22 mouse cellular contexts compared by ENCODE assay signal in the genomic region with DNA sequence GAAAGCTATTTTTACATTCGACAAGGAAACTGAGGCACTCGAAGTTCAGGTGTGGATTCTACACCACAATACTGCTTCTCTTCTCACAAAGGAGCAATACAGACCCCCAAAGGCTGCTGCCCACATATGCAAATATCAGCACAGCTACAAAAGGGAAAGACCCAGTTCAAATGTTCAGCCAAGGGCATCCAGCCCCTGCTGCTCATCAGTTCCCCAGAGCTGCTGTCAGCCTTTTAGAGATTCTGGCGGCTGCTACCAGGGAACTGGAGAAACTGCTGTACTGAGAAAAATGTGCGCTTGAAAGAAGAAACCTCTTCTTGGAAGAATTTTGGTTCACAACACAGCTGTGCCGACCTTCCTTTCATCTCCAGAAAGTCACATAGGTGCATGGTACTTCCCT.
DNase-seq lines count a peak whose midpoint lies in the region; ATAC-seq and TF ChIP-seq lines count a peak whose summit lies in the region.
"Had no signal": no experiment of that assay in that cellular context is flagged by ENCODE, and none has a peak within 500 bp of the region (broad histone marks: within the 10 kb centered on the region; RNA-seq: fewer than 3 reads in every experiment).

No protein-coding gene starts in this region.

- no peak overlapping the region for H3K4me3 ChIP-seq in forebrain, postnatal 0 days (ENCODE audit: low read depth, low read length)
- no peak overlapping the region for H3K4me3 ChIP-seq in forebrain, embryonic 10.5 days
- no peak overlapping the region for H3K4me3 ChIP-seq in midbrain, embryonic 15.5 days
- H3K4me3 ChIP-seq in midbrain, embryonic 16.5 days (ENCODE audit: low read depth, low read length): no peak overlapping the region
- no peak overlapping the region for H3K4me3 ChIP-seq in hindbrain, postnatal 0 days (ENCODE audit: low read length)
- H3K4me3 ChIP-seq in heart, embryonic 12.5 days: no peak overlapping the region
- H3K4me3 ChIP-seq: embryonic facial prominence, embryonic 12.5 days; forebrain, embryonic 13.5 days; heart, adult 2 months; limb, embryonic 15.5 days; liver, embryonic 15.5 days had no signal

- no peaks in the 10 kb centered on the region for H3K36me3 ChIP-seq in forebrain, postnatal 0 days (ENCODE audit: insufficient read depth)
- no peaks in the 10 kb centered on the region for H3K36me3 ChIP-seq in forebrain, embryonic 10.5 days (replicated peaks)
- no peaks in the 10 kb centered on the region for H3K36me3 ChIP-seq in midbrain, embryonic 15.5 days (replicated peaks)
- no peaks in the 10 kb centered on the region for H3K36me3 ChIP-seq in midbrain, embryonic 16.5 days (ENCODE audit: control insufficient read depth, insufficient read depth, low read length)
- H3K36me3 ChIP-seq in hindbrain, postnatal 0 days (ENCODE audit: insufficient read depth, low read length): no peaks in the 10 kb centered on the region
- H3K36me3 ChIP-seq in heart, embryonic 12.5 days: no peaks in the 10 kb centered on the region
- H3K36me3 ChIP-seq: embryonic facial prominence, embryonic 12.5 days; limb, embryonic 15.5 days; liver, embryonic 15.5 days had no signal

- TF ChIP-seq POLR2A in brain, embryonic 14.5 days (IDR thresholded peaks at IDR 0.05; ENCODE audit: borderline replicate concordance, extremely low read depth, insufficient read depth, insufficient read length, poor library complexity, severe bottlenecking): no peak

- no peak for DNase-seq in forebrain, postnatal 0 days
- no peak for DNase-seq in forebrain, embryonic 10.5 days (ENCODE audit: extremely low spot score, low spot score)
- peak; percentile 46 for DNase-seq in brain, embryonic 14.5 days (ENCODE audit: low read depth)
- peak; percentile 43 for DNase-seq in hindbrain, postnatal 0 days (ENCODE audit: low spot score)
- DNase-seq: adrenal gland, postnatal 36 days; cerebellum, adult 11-12 months; cerebellum, postnatal 25 days; gastrocnemius, postnatal 36 days; heart, adult 2 months; kidney, adult 18-20 months; kidney, postnatal 4 days; lung, postnatal 4 days; thymus, postnatal 14 days had no signal

- ATAC-seq in forebrain, postnatal 0 days: peak; percentile 38; the same call in 1 of the 2 replicates
- ATAC-seq in midbrain, embryonic 15.5 days (replicated peaks): 0 out of 2 replicates have a peak, but pooled peaks have one; percentile 10
- ATAC-seq in midbrain, embryonic 16.5 days: no peak
- 0 out of 2 replicates have a peak, but pooled peaks have one; percentile 50 for ATAC-seq in hindbrain, postnatal 0 days
- ATAC-seq in heart, embryonic 12.5 days (ENCODE audit: insufficient number of reproducible peaks, low FRiP score): no peak
- ATAC-seq: CD4-positive, CD25-positive, alpha-beta regulatory T cell, adult 4 months; forebrain, embryonic 13.5 days; inflammation-experienced regulatory T-cells, adult 6 months had no signal

- H3K9ac ChIP-seq in forebrain, postnatal 0 days: no peak overlapping the region
- no peak overlapping the region for H3K9ac ChIP-seq in midbrain, embryonic 15.5 days
- H3K9ac ChIP-seq in midbrain, embryonic 16.5 days (ENCODE audit: low read depth, low read length): no peak overlapping the region
- H3K9ac ChIP-seq in hindbrain, postnatal 0 days (replicated peaks; ENCODE audit: low read length): no peak overlapping the region
- H3K9ac ChIP-seq in heart, embryonic 12.5 days: no peak overlapping the region
- H3K9ac ChIP-seq: embryonic facial prominence, embryonic 12.5 days; forebrain, embryonic 13.5 days; limb, embryonic 15.5 days; liver, embryonic 15.5 days had no signal

- TF ChIP-seq CTCF in forebrain, postnatal 0 days (IDR thresholded peaks at IDR 0.05; ENCODE audit: low read depth): no peak
- no peak for TF ChIP-seq CTCF in brain, embryonic 14.5 days (IDR thresholded peaks at IDR 0.05; ENCODE audit: borderline replicate concordance, extremely low read depth, insufficient read depth, insufficient read length)
- TF ChIP-seq CTCF in hindbrain, postnatal 0 days (IDR thresholded peaks at IDR 0.05; ENCODE audit: low read depth): no peak

- WGBS in forebrain, postnatal 0 days: 40% methylated on average over 5 of the region's 5 CpGs
- 79% methylated on average over 5 of the region's 5 CpGs for WGBS in forebrain, embryonic 10.5 days
- WGBS in midbrain, embryonic 15.5 days: 40% methylated on average over 5 of the region's 5 CpGs
- 38% methylated on average over 5 of the region's 5 CpGs for WGBS in midbrain, embryonic 16.5 days
- WGBS in hindbrain, postnatal 0 days: 24% methylated on average over 5 of the region's 5 CpGs
- 75% methylated on average over 5 of the region's 5 CpGs for WGBS in heart, embryonic 12.5 days

- no peaks in the 10 kb centered on the region for H3K9me3 ChIP-seq in forebrain, postnatal 0 days (ENCODE audit: low read length)
- no peaks in the 10 kb centered on the region for H3K9me3 ChIP-seq in forebrain, embryonic 10.5 days
- H3K9me3 ChIP-seq in midbrain, embryonic 15.5 days: no peaks in the 10 kb centered on the region
- no peaks in the 10 kb centered on the region for H3K9me3 ChIP-seq in midbrain, embryonic 16.5 days (replicated peaks; ENCODE audit: control insufficient read depth, low read length, poor library complexity, severe bottlenecking)
- H3K9me3 ChIP-seq in hindbrain, postnatal 0 days (ENCODE audit: low read length): no peaks in the 10 kb centered on the region
- no peaks in the 10 kb centered on the region for H3K9me3 ChIP-seq in heart, embryonic 12.5 days (replicated peaks)
- H3K9me3 ChIP-seq: embryonic facial prominence, embryonic 12.5 days; forebrain, embryonic 13.5 days; limb, embryonic 15.5 days; liver, embryonic 15.5 days had no signal

- no peak overlapping the region for H3K27ac ChIP-seq in forebrain, postnatal 0 days (ENCODE audit: low read depth, low read length)
- H3K27ac ChIP-seq in forebrain, embryonic 10.5 days: no peak overlapping the region
- 0 out of 2 replicates have a peak overlapping the region, but pooled peaks have one; percentile 29 for H3K27ac ChIP-seq in midbrain, embryonic 15.5 days
- no peak overlapping the region for H3K27ac ChIP-seq in midbrain, embryonic 16.5 days (ENCODE audit: low read length)
- H3K27ac ChIP-seq in hindbrain, postnatal 0 days: no peak overlapping the region
- no peak overlapping the region for H3K27ac ChIP-seq in heart, embryonic 12.5 days (ENCODE audit: poor library complexity, severe bottlenecking)
- H3K27ac ChIP-seq: embryonic facial prominence, embryonic 12.5 days; forebrain, embryonic 13.5 days; heart, adult 2 months; limb, embryonic 15.5 days; liver, embryonic 15.5 days had no signal

- H3K27me3 ChIP-seq in forebrain, postnatal 0 days (ENCODE audit: insufficient read depth, low read length): no peaks in the 10 kb centered on the region
- H3K27me3 ChIP-seq in forebrain, embryonic 10.5 days (ENCODE audit: poor library complexity, severe bottlenecking): no peaks in the 10 kb centered on the region
- H3K27me3 ChIP-seq in midbrain, embryonic 15.5 days (replicated peaks): no peaks in the 10 kb centered on the region
- no peaks in the 10 kb centered on the region for H3K27me3 ChIP-seq in midbrain, embryonic 16.5 days (ENCODE audit: control insufficient read depth, insufficient read depth, low read depth, low read length)
- H3K27me3 ChIP-seq in hindbrain, postnatal 0 days (ENCODE audit: insufficient read depth, low read length): no peaks in the 10 kb centered on the region
- H3K27me3 ChIP-seq in heart, embryonic 12.5 days (replicated peaks): no peaks in the 10 kb centered on the region
- H3K27me3 ChIP-seq: embryonic facial prominence, embryonic 12.5 days; forebrain, embryonic 13.5 days; limb, embryonic 15.5 days; liver, embryonic 15.5 days had no signal

- no peak overlapping the region for H3K4me2 ChIP-seq in forebrain, postnatal 0 days (ENCODE audit: low read depth)
- H3K4me2 ChIP-seq in midbrain, embryonic 15.5 days: no peak overlapping the region
- no peak overlapping the region for H3K4me2 ChIP-seq in midbrain, embryonic 16.5 days (ENCODE audit: low read length)
- H3K4me2 ChIP-seq in hindbrain, postnatal 0 days (ENCODE audit: low read depth, low read length): no peak overlapping the region
- H3K4me2 ChIP-seq in heart, embryonic 12.5 days: no peak overlapping the region
- H3K4me2 ChIP-seq: embryonic facial prominence, embryonic 12.5 days; forebrain, embryonic 13.5 days; limb, embryonic 15.5 days; liver, embryonic 15.5 days had no signal

- H3K4me1 ChIP-seq in forebrain, postnatal 0 days (ENCODE audit: insufficient read depth): no peaks in the 10 kb centered on the region
- peaks cover 5% of the 10 kb centered on the region; the same call in 1 of the 2 replicates for H3K4me1 ChIP-seq in forebrain, embryonic 10.5 days
- H3K4me1 ChIP-seq in midbrain, embryonic 15.5 days: peaks cover 10% of the 10 kb centered on the region; the same call in 1 of the 2 replicates
- H3K4me1 ChIP-seq in midbrain, embryonic 16.5 days (ENCODE audit: control insufficient read depth, insufficient read depth, low read length): no peaks in the 10 kb centered on the region
- no peaks in the 10 kb centered on the region for H3K4me1 ChIP-seq in hindbrain, postnatal 0 days (ENCODE audit: insufficient read depth, low read length)
- no peaks in the 10 kb centered on the region for H3K4me1 ChIP-seq in heart, embryonic 12.5 days (replicated peaks)
- H3K4me1 ChIP-seq: embryonic facial prominence, embryonic 12.5 days; limb, embryonic 15.5 days; liver, embryonic 15.5 days had no signal

Comparison
In these comparisons a context has a peak if more than half of its experiments do, and no peak if none do; other contexts are left out.
1. ATAC-seq: peak in forebrain, postnatal 0 days (single experiment), midbrain, embryonic 15.5 days (single experiment) and hindbrain, postnatal 0 days (single experiment); none in midbrain, embryonic 16.5 days (single experiment) and heart, embryonic 12.5 days (single experiment).
2. DNase-seq: peak in brain, embryonic 14.5 days (single experiment) and hindbrain, postnatal 0 days (single experiment); none in forebrain, postnatal 0 days (single experiment) and forebrain, embryonic 10.5 days (single experiment).